Mouse (Mus musculus): ENCODE data around the gene Rpl12.

GRCm38 (mm10) chr2:32922564-32922963 lies 38.8 kb upstream of the Rpl12 start:
- TF ChIP-seq CTCF (IDR thresholded peaks at IDR 0.05; ENCODE audit: low read depth) (no peak), EP300 (IDR thresholded peaks at IDR 0.05; ENCODE audit: low read depth) (no peak)

Data from liver, postnatal 0 days (tissue).